Mouse (Mus musculus) monocyte, adult 2 months (primary cell): ENCODE results near the gene Usp16.
A peak's percentile ranks its signal among the peaks of the same experiment; 100 is the strongest.

Source experiments
- DNase-seq, 2 experiments: peaks; one replicate each; pipeline ENCODE4 v3.0.0; 2022; ENCODE audit warnings: low spot score in 2 of 2, low read depth in 1 of 2

Usp16 gene

GRCm38 (mm10) chr16:87454419-87455179 lies at the start of gene Usp16:
TSS of gene Usp16 (plus strand) at chr16:87454703.
- DNase-seq: peak; percentile 54 to 79

GRCm38 (mm10) chr16:87405001-87405400 lies 49.5 kb upstream of the Usp16 start:
- DNase-seq: peak; percentile 31 to 36

GRCm38 (mm10) chr16:87420662-87421061 lies 33.8 kb upstream of the Usp16 start:
- no peak for DNase-seq

- DNase-seq: no peak
Measured at GRCm38 (mm10) chr16:87427516-87427915, 27.0 kb upstream of the Usp16 start.

GRCm38 (mm10) chr16:87432033-87432814 lies 22.3 kb upstream of the Usp16 start, which contains the start of gene Ltn1:
TSS of gene Ltn1 (minus strand) at chr16:87432612.
- DNase-seq: peak; percentile 97 to 98

GRCm38 (mm10) chr16:87434266-87434665 lies 20.2 kb upstream of the Usp16 start:
- no peak for DNase-seq

- DNase-seq: no peak
Measured at GRCm38 (mm10) chr16:87434946-87435345, 19.6 kb upstream of the Usp16 start.

GRCm38 (mm10) chr16:87435411-87436205 lies 18.9 kb upstream of the Usp16 start:
- DNase-seq: no peak

- no peak for DNase-seq
Measured at GRCm38 (mm10) chr16:87437096-87437495, 17.4 kb upstream of the Usp16 start.

- DNase-seq: no peak
Measured at GRCm38 (mm10) chr16:87438697-87439096, 15.8 kb upstream of the Usp16 start.

- peak; percentile 66 to 86 for DNase-seq
Measured at GRCm38 (mm10) chr16:87440184-87440686, 14.3 kb upstream of the Usp16 start, which contains the start of gene Rwdd2b. TSS of gene Rwdd2b (minus strand) at chr16:87440573.

GRCm38 (mm10) chr16:87441089-87441488 lies 13.4 kb upstream of the Usp16 start:
- no peak for DNase-seq

- no peak for DNase-seq
Measured at GRCm38 (mm10) chr16:87442291-87442690, 12.2 kb upstream of the Usp16 start.

- DNase-seq: no peak
Measured at GRCm38 (mm10) chr16:87443245-87443644, 11.3 kb upstream of the Usp16 start.

GRCm38 (mm10) chr16:87444071-87444470 lies 10.4 kb upstream of the Usp16 start:
- no peak for DNase-seq

GRCm38 (mm10) chr16:87445110-87445509 lies 9.4 kb upstream of the Usp16 start:
- DNase-seq: no peak

- DNase-seq: no peak
Measured at GRCm38 (mm10) chr16:87445528-87445927, 9.0 kb upstream of the Usp16 start.

- no peak for DNase-seq
Measured at GRCm38 (mm10) chr16:87453226-87453625, 1.3 kb upstream of the Usp16 start.

GRCm38 (mm10) chr16:87455180-87455611 lies 693 bp downstream of the Usp16 start:
- peak in 1 of 2 experiments; percentile 59 for DNase-seq

- no peak for DNase-seq
Measured at GRCm38 (mm10) chr16:87458752-87459151, 4.2 kb downstream of the Usp16 start.

- DNase-seq: no peak
Measured at GRCm38 (mm10) chr16:87470579-87470978, 16.1 kb downstream of the Usp16 start.
